Mouse (Mus musculus): ENCODE measurements at regions not wholly inside any gene's neighbourhood (a gene's known extent, or its start where the extent isn't known, plus 50 kb on each side); places are given as distances from the start of the nearest gene placed in this dataset.

DNA sequence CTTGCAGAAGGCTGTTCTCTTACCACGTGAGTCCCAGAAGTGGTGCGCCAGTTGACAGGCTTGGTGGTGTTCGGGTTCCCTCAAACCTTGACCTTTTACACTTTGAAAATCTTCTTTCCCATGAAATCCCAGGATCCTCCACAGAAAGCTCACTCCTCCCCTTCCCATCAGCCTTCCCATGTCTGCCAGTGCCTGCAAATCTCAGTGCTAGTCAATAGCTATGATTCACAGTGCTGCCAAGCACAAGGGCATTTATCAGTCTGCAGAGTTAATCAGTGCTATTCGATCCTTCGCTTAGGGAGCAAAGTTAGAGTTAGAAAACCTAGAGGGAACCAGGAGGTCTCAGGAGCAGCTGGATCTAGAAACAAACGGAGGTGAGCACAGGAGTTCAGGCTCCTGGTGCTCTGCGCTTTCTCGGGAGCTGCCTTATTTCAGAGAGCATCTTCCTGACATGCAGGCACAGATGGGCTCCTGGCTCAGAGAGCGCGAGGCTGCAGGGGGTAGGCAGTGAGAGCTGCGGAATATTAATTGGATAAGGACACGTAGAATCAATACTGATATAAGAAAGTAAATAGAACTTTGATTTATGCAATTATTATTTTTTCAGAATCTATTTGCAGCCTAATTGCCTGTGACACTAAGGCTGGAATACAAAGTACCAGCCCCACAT lies 190.0 kb upstream of the Tgfbr2 start:
- DNase-seq, result no peak

DNA sequence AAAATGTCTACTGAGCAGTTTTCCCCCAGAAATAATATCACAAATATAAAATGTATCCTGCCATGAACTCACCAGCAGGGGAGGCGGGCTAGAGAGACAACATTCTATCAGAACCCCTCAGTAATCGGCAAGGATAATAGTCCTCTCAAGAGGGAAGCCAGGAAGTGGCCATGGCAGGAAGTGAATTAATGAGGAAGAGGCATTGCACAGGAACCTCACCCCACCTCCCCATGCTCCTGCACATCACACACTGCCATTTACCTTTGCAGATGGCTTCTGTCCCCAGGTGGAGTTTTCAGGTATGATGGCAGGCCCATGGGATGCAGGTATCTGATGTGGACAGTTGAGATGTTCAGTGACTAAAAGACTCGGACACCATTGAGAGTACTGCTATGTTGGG lies 185.9 kb upstream of the Tgfbr2 start:
- no peak for DNase-seq

DNA sequence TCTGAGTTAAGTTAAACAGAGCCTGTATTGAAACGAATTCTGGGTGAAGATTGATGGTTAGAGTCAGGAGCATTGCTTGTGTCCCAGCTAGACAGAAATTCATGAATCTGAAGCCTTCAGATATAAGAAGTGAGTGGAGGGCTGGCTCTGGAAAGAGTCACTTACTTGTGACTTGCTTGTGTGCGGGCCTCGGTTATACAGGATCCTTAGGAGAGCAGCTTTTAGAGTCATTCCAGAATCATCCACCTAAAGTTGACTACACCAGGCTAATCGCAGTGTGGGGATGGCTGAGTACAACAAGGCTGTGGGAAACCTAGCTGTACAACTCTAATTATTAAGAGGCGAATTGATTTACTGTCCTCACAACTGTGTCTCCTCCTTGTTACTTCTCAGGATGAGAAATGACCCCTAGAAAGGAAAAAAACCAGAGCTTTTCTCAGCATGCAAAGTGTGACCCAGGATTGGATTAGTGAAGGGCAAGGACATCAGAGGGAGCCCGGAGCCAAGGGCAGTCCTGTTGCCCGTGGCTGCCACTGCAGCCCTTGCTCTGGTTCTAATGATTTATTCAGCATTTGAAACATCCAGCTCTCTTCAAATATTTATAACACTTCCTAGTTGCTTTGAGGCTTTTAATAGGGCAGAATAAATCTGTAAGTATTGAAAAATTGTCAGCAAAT lies 179.0 kb upstream of the Tgfbr2 start:
- DNase-seq, result no peak

DNA sequence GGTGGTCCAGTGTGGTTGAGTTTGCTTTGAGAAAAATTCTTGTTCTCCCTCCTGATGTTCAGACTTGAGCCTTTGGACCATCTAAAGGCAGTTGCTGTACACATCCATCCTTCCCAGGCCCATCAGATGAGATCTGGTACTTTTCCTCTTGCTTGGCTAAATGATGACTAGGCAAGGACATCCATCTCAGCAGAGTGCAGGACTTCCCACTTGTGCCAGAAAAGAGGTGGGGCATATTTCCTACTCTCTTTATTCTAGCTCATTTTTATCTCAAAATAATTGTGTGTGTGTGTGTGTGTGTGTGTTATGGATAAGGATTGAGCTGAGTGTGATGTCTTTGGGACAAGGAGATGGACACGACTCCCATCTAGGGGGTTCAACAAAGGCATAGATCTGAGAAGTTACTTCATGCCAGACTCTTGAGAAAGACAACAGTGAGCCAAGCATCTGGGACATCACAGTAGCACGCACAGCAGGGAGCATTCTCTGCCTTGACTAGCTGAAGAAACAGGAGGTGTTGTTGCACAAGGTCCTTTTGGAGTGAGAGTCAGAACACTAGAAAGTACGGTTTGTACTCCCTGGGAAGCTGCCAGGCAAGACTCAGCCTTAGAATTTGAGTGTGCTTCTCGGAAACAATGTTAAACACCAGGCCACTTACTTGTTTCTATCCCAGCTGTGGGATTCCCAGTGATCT lies 177.8 kb upstream of the Tgfbr2 start:
- no peak for DNase-seq

DNA sequence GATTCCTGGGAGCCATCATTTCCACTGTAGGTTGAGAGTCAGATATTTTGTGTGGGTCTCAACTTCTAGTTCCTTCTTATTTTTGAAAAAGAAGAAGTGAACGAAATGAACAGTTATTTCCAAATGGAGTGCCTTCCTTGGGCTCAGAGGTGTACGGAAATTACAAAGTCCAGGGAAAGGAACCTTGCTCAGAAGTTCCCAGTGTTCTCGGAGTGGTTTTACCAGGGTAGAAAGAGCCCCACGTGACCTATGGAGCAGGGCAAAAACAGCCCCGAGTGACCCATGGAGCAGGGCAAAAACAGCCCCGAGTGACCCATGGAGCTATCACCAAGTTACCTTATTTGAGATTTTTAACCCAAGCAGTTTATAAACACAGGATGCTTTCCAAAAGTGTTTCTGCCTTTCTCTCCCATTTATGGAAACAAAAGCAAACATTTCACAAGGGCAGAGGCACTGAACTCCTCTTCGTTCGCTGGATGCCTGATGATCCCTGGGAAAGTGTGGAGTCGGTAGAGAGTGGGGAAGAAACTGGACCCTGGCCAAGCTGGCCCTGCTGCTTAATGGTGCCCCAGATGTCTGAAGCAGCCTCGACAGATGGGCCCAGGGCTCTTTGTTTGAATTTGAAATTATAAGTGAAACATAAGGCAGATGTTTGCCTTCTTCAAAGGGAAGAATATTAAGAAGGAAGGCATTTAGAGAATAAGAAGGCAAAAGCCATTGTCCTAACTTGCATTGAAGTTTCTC lies 175.8 kb upstream of the Tgfbr2 start:
- no peak for DNase-seq

DNA sequence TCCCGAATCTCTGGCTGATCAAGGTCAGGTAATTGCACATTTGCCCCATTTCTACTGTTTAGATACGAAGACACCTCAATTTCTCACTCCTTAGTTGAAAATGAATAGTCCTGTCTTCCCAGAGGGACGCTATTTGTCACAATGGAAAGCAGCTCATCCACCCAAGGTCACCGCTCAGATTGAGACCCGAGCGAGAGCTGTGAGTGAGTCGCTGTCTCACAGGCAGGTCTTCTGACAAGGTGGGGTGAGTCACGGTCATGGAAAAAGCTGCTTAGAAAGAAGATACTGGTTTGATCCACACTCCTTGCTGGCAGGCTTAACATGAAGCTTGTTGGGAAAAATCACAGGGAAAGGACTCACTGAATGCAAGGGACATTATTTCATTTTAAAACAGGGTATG lies 171.9 kb upstream of the Tgfbr2 start:
- DNase-seq, result no peak

DNA sequence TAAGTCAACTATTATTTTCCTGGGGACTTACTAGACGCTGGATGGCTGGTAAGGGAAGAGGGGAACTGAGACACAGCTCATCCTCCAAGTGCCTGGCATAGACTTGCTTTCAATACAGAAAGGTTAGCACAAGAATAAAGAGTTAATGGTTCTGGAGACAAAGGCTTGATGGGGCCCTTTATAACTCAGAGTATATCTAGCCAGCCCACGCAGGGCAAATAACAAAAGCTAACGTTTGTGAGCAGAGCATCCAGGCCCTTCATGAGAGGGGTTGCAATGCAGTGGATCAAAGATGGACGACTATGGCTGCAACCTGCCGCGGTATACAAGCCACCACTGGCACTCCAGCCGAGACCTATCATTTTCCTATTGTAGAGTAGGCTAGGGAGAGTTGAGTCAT lies 171.3 kb upstream of the Tgfbr2 start:
- no peak for DNase-seq

DNA sequence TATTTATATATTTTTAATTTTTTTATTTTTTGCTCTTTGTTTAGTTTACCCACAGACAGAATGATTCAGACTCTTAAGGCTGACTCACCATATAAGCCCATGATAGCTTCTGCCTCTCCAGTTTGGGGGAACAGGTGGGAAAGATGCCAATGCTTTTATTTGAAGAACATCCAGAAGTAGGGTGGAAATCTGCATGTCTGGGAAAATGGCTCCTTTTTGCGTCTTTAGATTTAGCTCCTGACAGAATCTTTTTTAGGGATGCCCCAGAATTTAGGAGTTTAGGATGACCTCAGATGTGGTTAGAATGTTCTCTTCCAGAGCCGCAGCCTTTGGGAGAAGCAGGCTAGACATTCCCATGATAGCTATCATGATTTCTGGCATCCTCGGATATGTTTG lies 167.9 kb upstream of the Tgfbr2 start:
- DNase-seq, result no peak

DNA sequence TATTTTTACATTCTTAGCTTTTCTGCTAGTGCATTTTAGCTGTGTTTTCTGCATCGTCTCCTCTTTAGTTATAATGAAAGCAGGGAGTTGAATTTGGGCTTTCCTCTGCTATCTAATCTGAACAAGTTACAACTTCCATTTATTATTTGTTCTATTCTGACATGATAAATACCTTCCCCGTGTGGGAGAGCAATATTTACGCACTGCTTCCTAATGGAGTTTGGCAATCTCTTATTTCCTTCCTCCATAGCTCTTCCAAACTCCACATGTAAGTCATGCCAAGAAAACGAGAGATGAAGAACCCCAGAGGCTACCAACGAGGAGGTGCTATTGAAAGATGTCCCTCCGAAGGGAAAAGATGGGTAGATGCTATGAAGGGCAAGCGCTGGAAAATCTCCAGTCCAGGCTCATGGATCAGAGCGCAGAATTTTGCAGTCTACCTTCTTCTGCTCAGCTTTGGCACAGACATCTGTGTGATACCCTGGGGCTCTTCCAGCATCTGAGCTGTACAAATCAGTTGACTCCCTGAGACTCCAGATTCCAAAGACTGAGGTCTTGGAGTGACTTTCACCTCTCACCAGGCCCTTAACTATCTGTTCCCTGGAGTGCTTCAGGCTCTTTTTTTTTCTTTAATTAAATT lies 167.4 kb upstream of the Tgfbr2 start:
- DNase-seq, result no peak

DNA sequence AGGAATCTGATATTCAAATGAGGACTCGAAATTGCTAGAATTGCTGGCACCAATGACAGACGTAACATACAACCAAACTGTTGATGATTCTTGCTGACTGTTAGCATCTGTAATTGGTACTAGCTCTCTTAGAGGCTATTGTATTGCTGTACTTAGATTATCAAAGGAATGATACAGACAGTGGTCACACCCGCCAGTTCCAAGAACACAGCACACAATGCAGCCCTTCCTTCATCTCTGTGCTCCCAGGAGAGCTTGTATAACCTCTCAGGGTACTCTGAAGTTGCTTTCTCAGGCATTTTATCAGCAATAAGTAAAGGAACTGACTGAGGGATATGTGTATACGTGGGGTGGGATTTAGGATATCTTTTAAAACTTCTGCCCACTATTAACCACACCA lies 166.8 kb upstream of the Tgfbr2 start:
- DNase-seq, result no peak

DNA sequence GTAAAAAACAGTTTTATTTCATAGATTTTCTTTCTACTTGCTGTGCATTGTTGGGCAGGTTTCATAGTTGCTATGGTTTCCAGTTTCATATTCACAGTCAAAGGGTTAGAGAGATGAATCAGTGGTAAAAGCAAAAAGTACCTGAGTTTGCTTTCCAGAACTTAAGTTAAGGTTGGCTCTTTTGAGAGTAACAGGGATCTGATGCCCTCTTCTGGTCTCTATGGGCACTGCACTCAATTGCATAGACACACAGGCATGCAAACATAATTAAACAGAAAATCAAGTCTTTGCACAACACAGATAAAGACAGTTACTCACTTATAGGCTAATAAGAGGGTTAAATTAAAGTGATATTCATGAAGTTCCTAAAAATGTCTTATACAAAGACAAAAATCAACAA lies 165.8 kb upstream of the Tgfbr2 start:
- no peak for DNase-seq

DNA sequence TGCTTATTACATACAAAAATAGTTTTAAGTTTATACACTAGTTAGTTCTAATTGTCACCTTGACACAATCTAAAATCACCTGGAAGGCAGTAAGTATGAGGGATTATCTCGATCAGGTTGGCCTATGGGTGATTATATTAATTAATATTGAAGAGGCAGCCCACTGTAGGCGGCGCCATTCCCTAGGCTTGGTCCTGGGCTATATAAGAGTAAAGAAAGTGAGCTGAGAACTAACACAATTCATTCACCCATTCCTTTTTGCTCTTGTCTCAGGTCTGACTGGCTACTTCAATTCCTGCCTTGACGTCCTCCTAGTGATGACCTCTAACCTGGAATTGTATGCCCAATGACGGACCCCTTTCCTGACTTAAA lies 163.6 kb upstream of the Tgfbr2 start:
- no peak for DNase-seq

DNA sequence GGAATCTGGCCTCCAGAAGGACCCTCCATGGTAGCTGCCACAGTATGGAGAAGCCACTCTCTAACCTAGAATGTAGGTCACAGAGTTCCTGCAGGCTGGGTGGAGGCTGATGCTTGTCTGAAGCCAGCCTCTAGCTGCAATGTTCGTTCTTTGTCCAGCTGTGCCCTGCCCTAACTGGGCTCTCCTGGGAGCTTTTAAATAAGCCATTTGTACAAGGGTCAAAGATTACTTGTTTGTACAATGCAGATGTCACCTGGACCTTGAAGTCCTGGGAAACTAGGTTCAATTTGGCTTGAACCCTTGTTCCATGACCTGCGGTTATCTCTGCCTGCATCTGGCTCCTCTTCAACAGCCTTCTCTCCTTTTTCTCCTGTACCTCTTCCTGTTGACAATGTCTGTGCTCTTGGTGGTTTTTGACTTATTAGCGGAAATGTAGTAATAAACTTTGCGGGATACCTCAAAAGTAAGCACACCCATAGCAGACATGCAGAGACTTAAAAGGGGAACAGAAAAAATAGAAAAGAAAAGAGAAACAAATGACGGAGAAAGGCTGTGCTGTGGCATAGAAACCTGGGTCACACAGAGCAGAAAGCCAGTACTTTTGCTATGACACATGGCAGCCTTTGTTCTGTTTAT lies 163.1 kb upstream of the Tgfbr2 start:
- peak; percentile 12 to 33 for DNase-seq

DNA sequence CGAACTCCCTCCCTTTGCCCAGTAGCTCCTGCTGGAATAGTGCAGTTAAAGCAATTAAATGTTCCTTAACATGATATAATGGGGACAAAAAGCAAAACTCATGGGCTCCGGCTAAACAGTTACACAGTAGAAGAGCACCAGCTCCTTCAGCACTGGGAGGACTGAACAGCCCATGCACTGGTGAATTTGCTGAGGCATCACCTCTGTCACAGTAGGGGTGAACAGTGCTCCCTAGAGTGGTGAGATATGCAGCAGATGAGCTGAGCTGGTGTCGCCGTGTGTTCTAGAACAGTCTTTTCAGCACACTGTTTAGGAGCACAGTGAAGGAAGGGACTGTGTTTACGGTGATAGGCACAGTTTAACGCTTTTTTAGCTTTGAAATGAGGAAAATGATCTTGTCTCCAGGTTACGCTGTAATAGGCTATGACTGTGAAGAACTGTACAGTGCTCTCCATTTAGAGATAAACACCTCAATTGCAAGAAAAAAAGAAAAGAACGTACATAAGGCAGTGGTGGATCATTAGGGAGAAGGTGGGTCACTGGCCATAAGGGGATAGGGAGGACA lies 162.4 kb upstream of the Tgfbr2 start:
- DNase-seq, result no peak

DNA sequence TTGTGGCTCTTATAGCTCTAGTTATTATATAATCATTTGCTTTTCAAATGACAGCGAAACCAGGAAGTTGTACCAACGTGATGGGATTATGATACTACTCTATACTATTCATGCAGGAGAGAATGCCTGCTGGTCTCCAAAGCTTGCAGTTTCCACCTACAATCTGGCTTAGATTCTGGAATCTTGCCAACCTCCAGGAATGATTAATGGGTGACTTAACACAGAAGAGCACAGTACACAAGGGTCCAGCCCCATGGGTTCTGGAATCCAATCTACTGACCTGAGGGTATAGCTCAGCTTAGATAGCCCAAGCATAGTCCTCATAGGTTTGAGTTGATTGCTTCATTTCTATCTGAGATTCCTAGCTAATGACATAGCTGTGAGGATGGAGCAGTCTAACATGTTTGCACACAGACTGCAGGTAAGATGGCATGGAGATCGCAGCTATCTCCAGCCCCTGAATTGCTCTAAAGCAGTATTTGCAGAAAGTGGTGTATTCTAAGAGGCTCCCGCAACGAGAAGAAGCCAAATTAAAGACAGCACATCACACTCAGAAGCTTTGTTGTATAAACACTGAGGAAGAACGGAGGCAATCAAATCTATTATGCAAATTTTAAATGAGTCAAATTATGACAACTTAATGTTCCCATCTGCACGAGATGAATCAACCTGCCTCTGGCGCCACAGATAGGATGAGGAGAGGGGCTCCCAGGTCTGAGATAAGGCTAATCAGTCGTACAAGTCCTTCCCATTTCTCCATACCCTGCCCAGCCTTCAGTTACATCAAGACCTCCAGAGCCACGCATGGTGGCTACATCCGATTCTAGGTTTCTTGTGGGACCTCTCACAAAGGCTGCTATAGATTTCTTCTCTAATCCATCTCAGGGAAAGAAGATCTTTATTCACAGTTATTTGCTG lies 160.7 kb upstream of the Tgfbr2 start:
- DNase-seq, result no peak

DNA sequence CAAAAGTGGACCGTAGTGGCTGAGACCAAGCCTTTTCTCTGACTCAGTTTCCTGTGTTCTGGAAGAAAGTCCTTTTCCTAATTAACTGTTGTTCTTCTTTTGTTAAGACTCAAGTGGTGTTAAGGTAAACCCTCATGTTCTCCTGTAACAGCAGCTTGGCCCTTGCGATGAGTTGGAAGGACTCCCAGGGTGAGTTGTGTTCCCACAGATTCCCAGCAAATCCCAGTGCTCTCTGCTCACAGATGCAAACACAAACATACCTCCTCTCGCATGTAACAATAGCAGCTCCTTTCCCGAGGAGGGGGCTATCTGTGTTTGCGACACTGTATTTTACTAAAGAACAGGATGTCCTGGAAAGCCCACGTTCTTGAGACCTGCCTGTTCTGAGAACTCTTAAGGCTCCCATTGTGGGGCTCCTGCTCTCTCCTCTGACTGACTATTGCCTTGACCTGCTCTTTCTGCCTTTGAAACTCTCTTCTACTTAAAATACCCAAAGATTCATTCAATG lies 158.8 kb upstream of the Tgfbr2 start:
- DNase-seq, result no peak

DNA sequence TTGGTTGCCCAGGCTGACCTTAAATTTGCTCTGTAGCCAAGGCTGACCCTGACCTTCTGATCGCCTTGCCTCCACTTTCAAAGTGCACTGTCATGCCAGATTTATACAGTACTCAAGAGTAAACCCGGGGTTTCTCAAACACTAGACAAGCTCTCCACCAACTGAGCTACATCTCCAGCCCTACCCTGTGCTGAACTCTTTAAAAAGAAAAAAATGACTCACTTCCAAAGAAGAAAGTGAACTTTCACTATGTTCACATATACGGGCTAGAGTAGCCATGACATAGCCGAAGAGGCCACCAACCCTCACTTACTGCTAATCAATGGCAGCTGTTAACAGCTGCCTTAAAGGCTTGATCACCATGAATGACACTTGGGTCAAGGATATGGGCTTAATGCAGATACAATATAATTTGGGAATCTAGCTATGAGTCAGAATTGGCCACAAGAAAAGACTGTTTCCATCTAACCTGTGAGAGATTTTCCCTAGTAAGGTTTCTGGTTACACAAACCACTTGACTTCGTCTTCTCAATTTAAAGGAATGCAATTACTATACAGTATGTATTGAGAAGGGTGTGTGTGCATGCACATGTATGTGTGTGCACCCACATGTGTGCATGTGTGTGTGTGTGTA lies 157.4 kb upstream of the Tgfbr2 start:
- DNase-seq, result no peak

DNA sequence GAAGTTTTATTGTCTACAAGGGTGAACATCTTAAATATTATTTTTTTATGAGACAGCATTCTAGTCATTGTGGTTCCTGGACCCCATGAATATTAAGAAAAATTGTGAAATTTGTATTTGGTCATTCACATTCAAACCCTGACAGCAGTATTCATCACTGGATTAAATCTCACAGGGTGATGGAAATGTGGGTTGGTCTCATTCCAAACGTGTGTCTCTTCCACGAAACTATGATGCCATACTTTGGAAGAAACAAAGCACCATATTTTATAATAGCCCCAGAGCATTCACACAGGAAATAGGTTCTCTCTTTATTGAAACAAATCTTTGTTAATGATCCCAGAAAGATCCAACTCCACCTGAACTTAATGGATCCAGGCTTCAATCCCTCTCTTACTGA lies 156.2 kb upstream of the Tgfbr2 start:
- no peak for DNase-seq

DNA sequence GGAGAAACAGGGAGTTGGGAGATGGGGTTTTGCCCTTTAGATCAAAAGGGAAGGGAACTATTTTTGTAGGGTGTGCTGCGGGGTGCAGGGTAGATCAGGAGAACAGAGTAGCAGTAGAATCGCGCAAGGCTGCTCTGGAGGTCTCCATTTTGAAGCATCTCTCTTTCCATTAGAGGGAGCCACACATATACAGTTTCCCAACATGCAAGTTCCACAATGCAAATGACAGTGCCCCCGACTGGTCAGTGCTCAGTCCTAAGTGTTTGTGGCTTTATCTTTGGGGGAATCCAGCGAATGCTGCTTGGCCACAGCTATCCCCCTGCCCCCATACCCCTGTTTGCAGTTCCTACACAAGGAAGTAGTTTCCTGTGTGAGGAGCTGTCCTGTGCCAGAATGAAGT lies 155.6 kb upstream of the Tgfbr2 start:
- DNase-seq, result no peak

DNA sequence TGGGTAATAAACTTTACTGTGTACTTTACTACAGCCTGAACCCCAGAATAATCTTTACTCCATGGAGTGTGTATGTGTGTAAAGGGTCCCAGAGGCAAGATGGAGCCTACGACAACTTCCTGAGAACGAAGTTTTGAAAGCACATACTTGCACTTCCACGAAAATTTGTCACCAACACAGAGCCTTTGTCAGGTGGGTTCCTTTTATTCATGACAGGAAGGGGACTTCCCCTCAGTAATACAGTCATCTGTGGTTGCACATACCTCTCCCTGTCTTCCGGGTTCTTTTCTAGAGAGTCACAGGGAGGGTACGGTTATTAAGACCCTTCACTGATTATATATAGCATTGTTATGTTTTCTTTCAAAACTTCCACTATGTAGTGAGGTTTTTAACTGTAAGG lies 154.0 kb upstream of the Tgfbr2 start:
- DNase-seq, result no peak

DNA sequence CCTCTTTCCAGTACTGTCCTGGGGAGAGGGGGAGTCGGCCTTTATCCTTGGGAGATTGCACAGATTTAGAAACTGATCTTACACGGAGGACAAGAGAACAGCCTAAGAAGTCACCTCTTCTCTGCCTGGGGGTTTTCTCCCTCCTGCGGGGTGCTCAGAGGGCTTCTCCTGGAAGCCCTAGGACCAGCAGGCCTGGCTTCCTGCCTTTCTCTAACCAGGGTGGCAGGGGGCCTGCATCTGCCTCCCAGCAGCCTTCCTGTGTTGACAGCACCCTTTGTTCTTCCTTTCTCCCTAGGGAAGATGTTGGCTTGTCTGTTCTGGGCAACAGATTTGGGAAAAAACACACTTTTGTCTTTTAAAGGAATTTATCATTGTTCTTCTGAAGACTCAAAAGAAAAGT lies 153.0 kb upstream of the Tgfbr2 start:
- DNase-seq, result no peak
